Mouse (Mus musculus): ENCODE measurements around the gene Rb1. TPM values are rescaled to one million over a fixed set of nuclear protein-coding genes. Genes with fewer than 3 reads are reported as not detected.
A peak's percentile ranks its signal among the peaks of the same experiment; 100 is the strongest.

Rb1 gene
- polyA plus RNA-seq, 1 experiment from 2014 or later = 46.0 TPM

GRCm38 (mm10) chr14:73162192-73162800 is 163.3 kb downstream of the Rb1 start:
- H3K4me1 ChIP-seq = no peaks in the 10 kb centered on the region
- peaks cover 80% of the 10 kb centered on the region for H3K36me3 ChIP-seq
- no peak overlapping the region for H3K9ac ChIP-seq
- WGBS = 94% methylated on average over 13 of the region's 13 CpGs
- no peak overlapping the region for H3K27ac ChIP-seq
- ATAC-seq (ENCODE audit: low FRiP score, low read depth) = no peak
- no peak overlapping the region for H3K4me2 ChIP-seq (replicated peaks)
- H3K27me3 ChIP-seq (replicated peaks) = no peaks in the 10 kb centered on the region
- no peak overlapping the region for H3K4me3 ChIP-seq
- no peaks in the 10 kb centered on the region for H3K9me3 ChIP-seq

- no peak overlapping the region for H3K27ac ChIP-seq
- no peak overlapping the region for H3K4me3 ChIP-seq
- no peaks in the 10 kb centered on the region for H3K9me3 ChIP-seq
- WGBS = 92% methylated on average over 4 of the region's 5 CpGs
- H3K27me3 ChIP-seq (replicated peaks) = no peaks in the 10 kb centered on the region
- ATAC-seq (ENCODE audit: low FRiP score, low read depth) = no peak
- H3K4me2 ChIP-seq (replicated peaks) = no peak overlapping the region
- peaks cover 80% of the 10 kb centered on the region for H3K36me3 ChIP-seq
- H3K4me1 ChIP-seq = no peaks in the 10 kb centered on the region
- H3K9ac ChIP-seq = no peak overlapping the region
Observed at GRCm38 (mm10) chr14:73161303-73161702, 164.3 kb downstream of the Rb1 start.

GRCm38 (mm10) chr14:73148125-73148524 is 177.5 kb downstream of the Rb1 start:
- Histone ChIP-seq H3K36me3 (peaks cover 5% of the 10 kb centered on the region; the same call in 1 of the 2 replicates), H3K9ac (no peak overlapping the region), H3K9me3 (no peaks in the 10 kb centered on the region), H3K4me3 (no peak overlapping the region), H3K27me3 (replicated peaks) (no peaks in the 10 kb centered on the region), H3K4me2 (replicated peaks) (no peak overlapping the region), H3K4me1 (peaks cover 14% of the 10 kb centered on the region), H3K27ac (no peak overlapping the region)
- 91% methylated on average over 3 of the region's 3 CpGs for WGBS
- no peak for ATAC-seq (ENCODE audit: low FRiP score, low read depth)

GRCm38 (mm10) chr14:73146721-73147120 is 178.9 kb downstream of the Rb1 start:
- Histone ChIP-seq H3K9me3 (no peaks in the 10 kb centered on the region), H3K27ac (no peak overlapping the region), H3K4me2 (replicated peaks) (no peak overlapping the region), H3K4me1 (peaks cover 17% of the 10 kb centered on the region), H3K36me3 (peaks cover 4% of the 10 kb centered on the region; the same call in 1 of the 2 replicates), H3K4me3 (no peak overlapping the region), H3K9ac (no peak overlapping the region), H3K27me3 (replicated peaks) (no peaks in the 10 kb centered on the region)
- 62% methylated on average over 3 of the region's 3 CpGs for WGBS
- ATAC-seq (ENCODE audit: low FRiP score, low read depth) = no peak

- Histone ChIP-seq H3K9ac (no peak overlapping the region), H3K4me2 (replicated peaks) (no peak overlapping the region), H3K9me3 (no peaks in the 10 kb centered on the region), H3K4me3 (no peak overlapping the region), H3K27ac (no peak overlapping the region), H3K27me3 (replicated peaks) (no peaks in the 10 kb centered on the region), H3K36me3 (no peaks in the 10 kb centered on the region), H3K4me1 (peaks cover 18% of the 10 kb centered on the region)
- WGBS = 92% methylated on average over 4 of the region's 4 CpGs
- ATAC-seq (ENCODE audit: low FRiP score, low read depth) = no peak
Observed at GRCm38 (mm10) chr14:73145531-73145930, 180.1 kb downstream of the Rb1 start.

- WGBS = 40% methylated on average over 25 of the region's 25 CpGs
- no peaks in the 10 kb centered on the region for H3K9me3 ChIP-seq
- H3K36me3 ChIP-seq = no peaks in the 10 kb centered on the region
- no peaks in the 10 kb centered on the region for H3K27me3 ChIP-seq (replicated peaks)
- H3K4me3 ChIP-seq = peak overlapping the region; percentile 75
- H3K4me1 ChIP-seq = peaks cover 18% of the 10 kb centered on the region
- peak overlapping the region; percentile 99 for H3K27ac ChIP-seq
- H3K4me2 ChIP-seq (replicated peaks) = peak overlapping the region; percentile 78
- H3K9ac ChIP-seq = peak overlapping the region; percentile 98
- ATAC-seq (ENCODE audit: low FRiP score, low read depth) = peak; percentile 15; the same call in 1 of the 2 replicates
Observed at GRCm38 (mm10) chr14:73143710-73144420, 181.8 kb downstream of the Rb1 start.

GRCm38 (mm10) chr14:73142896-73143709 is 182.5 kb downstream of the Rb1 start:
- peak overlapping the region; percentile 75 for H3K4me3 ChIP-seq
- WGBS = under 1% methylated on average over 71 of the region's 88 CpGs
- H3K4me1 ChIP-seq = peaks cover 18% of the 10 kb centered on the region
- no peaks in the 10 kb centered on the region for H3K27me3 ChIP-seq (replicated peaks)
- H3K36me3 ChIP-seq = no peaks in the 10 kb centered on the region
- peak; percentile 95 for ATAC-seq (ENCODE audit: low FRiP score, low read depth)
- peak overlapping the region; percentile 98 for H3K9ac ChIP-seq
- H3K4me2 ChIP-seq (replicated peaks) = peak overlapping the region; percentile 78
- peak overlapping the region; percentile 99 for H3K27ac ChIP-seq
- no peaks in the 10 kb centered on the region for H3K9me3 ChIP-seq

GRCm38 (mm10) chr14:73142421-73142895 is 183.2 kb downstream of the Rb1 start:
- Histone ChIP-seq H3K4me2 (replicated peaks) (peak overlapping the region; percentile 78), H3K9me3 (no peaks in the 10 kb centered on the region), H3K27me3 (replicated peaks) (no peaks in the 10 kb centered on the region), H3K27ac (peak overlapping the region; percentile 99), H3K4me3 (peak overlapping the region; percentile 75), H3K9ac (peak overlapping the region; percentile 98), H3K36me3 (no peaks in the 10 kb centered on the region), H3K4me1 (peaks cover 18% of the 10 kb centered on the region)
- ATAC-seq (ENCODE audit: low FRiP score, low read depth) = no peak; the same call in 1 of the 2 replicates
- WGBS = 1% methylated on average over 11 of the region's 11 CpGs

- no peak overlapping the region for H3K4me3 ChIP-seq
- 64% methylated on average over 3 of the region's 3 CpGs for WGBS
- no peak for ATAC-seq (ENCODE audit: low FRiP score, low read depth)
- H3K27me3 ChIP-seq (replicated peaks) = no peaks in the 10 kb centered on the region
- no peak overlapping the region for H3K27ac ChIP-seq
- H3K9ac ChIP-seq = no peak overlapping the region
- H3K9me3 ChIP-seq = no peaks in the 10 kb centered on the region
- H3K36me3 ChIP-seq = no peaks in the 10 kb centered on the region
- no peak overlapping the region for H3K4me2 ChIP-seq (replicated peaks)
- H3K4me1 ChIP-seq = peaks cover 18% of the 10 kb centered on the region
Observed at GRCm38 (mm10) chr14:73141800-73142199, 183.8 kb downstream of the Rb1 start.

DNA sequence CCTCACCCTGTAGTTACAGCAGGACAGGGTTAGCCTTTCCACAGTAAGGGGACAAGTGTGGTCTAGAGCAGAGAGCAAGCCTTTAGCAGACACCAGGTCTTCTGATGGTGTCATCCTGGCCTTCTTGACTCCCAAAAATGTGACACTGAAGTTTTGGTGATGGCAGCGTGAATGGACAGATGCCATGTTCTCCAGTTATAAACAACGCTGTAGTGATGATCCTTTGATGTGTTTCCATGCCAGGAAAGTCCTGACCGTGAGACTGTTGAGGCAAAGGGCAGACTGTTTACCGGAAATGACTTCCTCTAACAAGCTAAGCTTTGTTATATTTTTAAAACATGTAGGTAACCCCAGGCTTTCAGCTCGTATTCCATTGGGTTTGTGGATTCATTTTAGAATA is 185.8 kb downstream of the Rb1 start:
- Histone ChIP-seq H3K9ac (no peak overlapping the region), H3K4me1 (peaks cover 15% of the 10 kb centered on the region), H3K27ac (no peak overlapping the region), H3K4me3 (no peak overlapping the region), H3K36me3 (no peaks in the 10 kb centered on the region), H3K27me3 (replicated peaks) (no peaks in the 10 kb centered on the region), H3K9me3 (no peaks in the 10 kb centered on the region), H3K4me2 (replicated peaks) (no peak overlapping the region)
- 74% methylated on average over 5 of the region's 5 CpGs for WGBS
- ATAC-seq (ENCODE audit: low FRiP score, low read depth) = no peak

GRCm38 (mm10) chr14:73138483-73138882 is 187.1 kb downstream of the Rb1 start:
- Histone ChIP-seq H3K4me1 (0 out of 2 replicates have a peak, but pooled peaks cover 3% of the 10 kb centered on the region), H3K9me3 (no peaks in the 10 kb centered on the region), H3K27me3 (replicated peaks) (no peaks in the 10 kb centered on the region), H3K4me3 (no peak overlapping the region), H3K36me3 (no peaks in the 10 kb centered on the region), H3K4me2 (replicated peaks) (no peak overlapping the region), H3K27ac (no peak overlapping the region), H3K9ac (no peak overlapping the region)
- ATAC-seq (ENCODE audit: low FRiP score, low read depth) = no peak
- WGBS = 88% methylated on average over 7 of the region's 7 CpGs

GRCm38 (mm10) chr14:73137234-73137633 is 188.4 kb downstream of the Rb1 start:
- Histone ChIP-seq H3K4me2 (replicated peaks) (no peak overlapping the region), H3K4me1 (0 out of 2 replicates have a peak, but pooled peaks cover 3% of the 10 kb centered on the region), H3K4me3 (no peak overlapping the region), H3K9me3 (no peaks in the 10 kb centered on the region), H3K27ac (no peak overlapping the region), H3K36me3 (no peaks in the 10 kb centered on the region), H3K27me3 (replicated peaks) (no peaks in the 10 kb centered on the region), H3K9ac (no peak overlapping the region)
- no peak for ATAC-seq (ENCODE audit: low FRiP score, low read depth)
- WGBS = 76% methylated on average over 5 of the region's 5 CpGs
